9 mouse cellular contexts compared by ENCODE assay signal in the genomic region with DNA sequence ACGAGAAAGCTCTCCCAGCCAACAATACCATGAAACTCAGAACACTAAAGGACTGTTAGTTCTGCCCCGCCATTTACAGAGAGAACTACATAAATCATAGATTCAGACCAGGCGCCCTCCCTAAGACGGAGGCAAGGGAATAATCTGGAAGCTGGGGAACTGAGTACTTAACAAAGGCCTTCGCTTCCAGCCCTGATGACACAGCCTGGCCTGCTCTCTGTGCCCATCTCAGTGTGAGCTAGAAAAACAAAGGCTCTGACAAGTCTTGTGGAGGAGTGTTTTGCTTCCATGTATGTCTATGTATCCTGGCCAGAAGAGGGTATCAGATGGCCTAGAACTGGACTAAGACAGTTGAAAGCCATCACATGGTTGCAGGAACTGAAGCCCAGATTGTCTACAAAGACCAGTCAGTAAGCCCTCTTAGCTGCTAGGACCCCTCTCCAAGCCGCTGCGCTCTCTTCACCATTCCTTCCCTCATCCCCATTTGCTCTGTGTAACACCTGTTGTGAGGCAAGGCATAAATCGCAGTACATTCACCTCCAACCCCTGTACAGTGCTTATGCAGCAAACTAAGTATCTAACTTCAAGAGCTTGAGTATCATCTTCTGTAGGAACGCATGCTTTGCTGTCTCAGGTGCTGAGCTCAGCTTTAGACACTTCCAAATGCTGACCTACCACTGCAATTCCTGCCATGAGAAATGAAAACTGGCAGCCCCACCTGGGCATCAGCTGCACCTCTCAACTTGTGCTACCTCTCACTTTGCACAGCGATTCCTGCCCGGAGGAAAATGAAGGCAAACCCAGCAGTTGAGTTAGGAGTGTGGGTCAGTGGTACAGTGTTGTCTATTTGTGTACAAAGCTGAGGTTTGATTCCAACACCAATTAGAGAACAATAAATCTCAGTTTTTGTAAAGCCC. TPM values are rescaled to one million over a fixed set of nuclear protein-coding genes. Genes with fewer than 3 reads are reported as not detected.
DNase-seq lines count a peak whose midpoint lies in the region; ATAC-seq and TF ChIP-seq lines count a peak whose summit lies in the region.
"Had no signal": no experiment of that assay in that cellular context is flagged by ENCODE, and none has a peak within 500 bp of the region (broad histone marks: within the 10 kb centered on the region; RNA-seq: fewer than 3 reads in every experiment).

No protein-coding gene starts in this region.

- ATAC-seq in lung, embryonic 16.5 days (ENCODE audit: low read depth): no peak
- ATAC-seq: activated CD4-positive, CD25-positive, alpha-beta regulatory T cell, adult 4 months had no signal

- H3K9ac ChIP-seq in lung, embryonic 16.5 days (ENCODE audit: low read length): 0 out of 2 replicates have a peak overlapping the region, but pooled peaks have one; percentile 14

- WGBS in lung, embryonic 16.5 days: 87% methylated on average over 11 of the region's 11 CpGs

- no peak overlapping the region for H3K4me2 ChIP-seq in lung, embryonic 16.5 days (ENCODE audit: low read depth, low read length)

- DNase-seq in gastrocnemius, adult 2 months: peak; percentile 69
- DNase-seq in gastrocnemius, postnatal 4 days (ENCODE audit: low spot score in 2 of 2): no peak
- DNase-seq in lung, postnatal 25 days (ENCODE audit: low spot score): no peak
- peak; percentile 39 for DNase-seq in mesoderm, embryonic 11.5 days (ENCODE audit: low read depth, low spot score)
- no peak for DNase-seq in T-cell, adult 2 months (ENCODE audit: low spot score)
- DNase-seq in left cerebral cortex, adult 8-10 months (ENCODE audit: low spot score in 2 of 2): no peak
- DNase-seq in adrenal gland, postnatal 14 days: no peak

- H3K4me3 ChIP-seq in gastrocnemius, adult 2 months: peak overlapping the region; percentile 15
- H3K4me3 ChIP-seq in lung, embryonic 16.5 days (ENCODE audit: low read length): no peak overlapping the region

- TF ChIP-seq CTCF in gastrocnemius, adult 2 months (IDR thresholded peaks at IDR 0.05): no peak

- intact Hi-C loops in gastrocnemius, adult 2 months (cut with DNase I): no loop called here

- no peaks in the 10 kb centered on the region for H3K9me3 ChIP-seq in lung, embryonic 16.5 days (ENCODE audit: control insufficient read depth, low read length)

- H3K4me1 ChIP-seq in lung, embryonic 16.5 days (replicated peaks; ENCODE audit: control insufficient read depth, insufficient read depth, low read length): peaks cover 9% of the 10 kb centered on the region

- H3K27ac ChIP-seq in gastrocnemius, adult 2 months: peak overlapping the region; percentile 87
- H3K27ac ChIP-seq in lung, embryonic 16.5 days (ENCODE audit: low read length): no peak overlapping the region

- H3K27me3 ChIP-seq in lung, embryonic 16.5 days (ENCODE audit: control insufficient read depth, insufficient read depth, low read depth, low read length): no peaks in the 10 kb centered on the region

- H3K36me3 ChIP-seq in lung, embryonic 16.5 days (ENCODE audit: control insufficient read depth, insufficient read depth, low read length): peaks cover 24% of the 10 kb centered on the region

RNA-seq across cellular contexts. Expression of gene Chd2, which starts 20.1 kb away (rescaled TPM):
- total RNA-seq in gastrocnemius, adult 2 months (2021): 10 to 100 TPM; 40.7 to 48.4 TPM
- 10 to 100 TPM; 54.1 to 72.1 TPM for total RNA-seq in gastrocnemius, postnatal 4 days (2021)
- polyA plus RNA-seq in lung, embryonic 16.5 days (2015; fragmentation: Nextera tagmentation; extraction: Ambion mirVana): 53.7 and 58.9 TPM in 2 replicates
- 10 to 100 TPM; 45.2 to 57.4 (median 48.6) TPM for total RNA-seq in left cerebral cortex, adult 8-10 months (2022)
- total RNA-seq in adrenal gland, postnatal 14 days (2021): 45.1 and 52.8 TPM in 2 replicates

Comparison
In these comparisons a context has a peak if more than half of its experiments do, and no peak if none do; other contexts are left out.
1. DNase-seq: peak in gastrocnemius, adult 2 months (single experiment) and mesoderm, embryonic 11.5 days (single experiment); none in gastrocnemius, postnatal 4 days (0 of 2), lung, postnatal 25 days (single experiment), T-cell, adult 2 months (single experiment), left cerebral cortex, adult 8-10 months (0 of 2) and adrenal gland, postnatal 14 days (single experiment).